ENCODE assay signal across 8 mouse cellular contexts in the genomic region with DNA sequence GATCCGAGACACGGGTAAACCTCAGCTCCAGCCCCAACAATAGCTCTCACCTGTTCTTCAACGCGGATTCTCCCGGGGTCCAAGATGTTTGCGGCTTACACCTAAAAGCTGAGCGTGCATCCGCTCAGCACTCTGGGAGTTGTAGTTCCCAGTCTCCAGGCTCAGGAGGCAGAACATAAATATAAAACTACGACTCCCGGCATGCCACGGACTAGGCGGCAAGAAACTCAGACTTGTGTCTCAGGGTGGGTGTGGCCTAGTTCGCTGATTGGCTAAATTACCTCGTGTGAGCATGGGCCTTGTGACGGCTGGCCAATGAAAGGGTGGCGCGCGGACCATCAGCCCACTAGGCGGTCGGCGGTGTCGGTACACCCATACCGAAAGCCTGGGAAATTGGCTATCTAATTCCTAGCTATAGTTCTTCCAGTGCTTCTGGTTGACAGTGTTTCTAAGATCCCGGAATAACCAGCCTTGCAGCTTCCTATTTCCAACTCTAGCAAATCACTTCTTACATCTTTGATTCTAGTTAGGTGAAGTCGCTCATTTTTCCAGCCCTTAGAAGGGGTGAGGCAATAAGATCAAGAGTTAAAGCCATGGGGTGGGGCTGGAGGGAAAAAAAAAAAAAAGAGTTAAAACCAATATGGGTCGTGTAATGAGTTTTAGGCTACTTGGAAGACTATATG. TPM values are rescaled to one million over a fixed set of nuclear protein-coding genes. Genes with fewer than 3 reads are reported as not detected.
DNase-seq lines count a peak whose midpoint lies in the region; ATAC-seq and TF ChIP-seq lines count a peak whose summit lies in the region.

Gene Fdps, minus strand, starts transcription at position 148 of the 683 bp plus-strand sequence.

- H3K9me3 ChIP-seq in CH12.LX (replicated peaks; ENCODE audit: low read length) = peaks cover 2% of the 10 kb centered on the region
- no peaks in the 10 kb centered on the region for H3K9me3 ChIP-seq in forebrain, embryonic 11.5 days (ENCODE audit: control insufficient read depth, low read length)
- no peaks in the 10 kb centered on the region for H3K9me3 ChIP-seq in heart, embryonic 16.5 days (replicated peaks; ENCODE audit: control insufficient read depth, low read length)
- no peaks in the 10 kb centered on the region for H3K9me3 ChIP-seq in liver, embryonic 15.5 days (replicated peaks)
- no peaks in the 10 kb centered on the region for H3K9me3 ChIP-seq in neural tube, embryonic 12.5 days

- peak within 1 kb of the TSS; percentile 66 to 94 (median 77) for H3K4me3 ChIP-seq in CH12.LX (replicated peaks in 1 of 3; ENCODE audit: low read depth in 2 of 3, low read length in 2 of 3, poor library complexity in 1 of 3)
- H3K4me3 ChIP-seq in forebrain, embryonic 11.5 days (ENCODE audit: low read depth, low read length) = peak within 1 kb of the TSS; percentile 77
- peak within 1 kb of the TSS; percentile 66 for H3K4me3 ChIP-seq in heart, embryonic 16.5 days (ENCODE audit: low read length)
- H3K4me3 ChIP-seq in liver, embryonic 15.5 days (replicated peaks) = peak within 1 kb of the TSS; percentile 72
- peak within 1 kb of the TSS; percentile 75 for H3K4me3 ChIP-seq in neural tube, embryonic 12.5 days

- TF ChIP-seq EP300 in CH12.LX (IDR thresholded peaks at IDR 0.05; ENCODE audit: low read length) = peak; percentile 39; the same call in 1 of the 2 replicates

- H3K27ac ChIP-seq in CH12.LX (ENCODE audit: insufficient read depth, low read depth) = peak within 1 kb of the TSS; percentile 23; the same call in 1 of the 2 replicates
- H3K27ac ChIP-seq in forebrain, embryonic 11.5 days (ENCODE audit: low read depth, low read length) = peak within 1 kb of the TSS; percentile 76
- H3K27ac ChIP-seq in heart, embryonic 16.5 days (ENCODE audit: low read length) = peak within 1 kb of the TSS; percentile 52; the same call in 1 of the 2 replicates
- peak within 1 kb of the TSS; percentile 84 for H3K27ac ChIP-seq in liver, embryonic 15.5 days (replicated peaks)
- peak within 1 kb of the TSS; percentile 1; the same call in 1 of the 2 replicates for H3K27ac ChIP-seq in neural tube, embryonic 12.5 days

- TF ChIP-seq RAD21 in CH12.LX (IDR thresholded peaks at IDR 0.05; ENCODE audit: low read depth, low read length) = no peak

- in situ Hi-C loops in CH12.LX (cut with MboI; ENCODE audit: low pct_ligation_motif_present, low pct_unique_long_range_greater_than_20kb, low sequenced_read_pairs) = no loop called here

- peak within 1 kb of the TSS; percentile 71 for H3K9ac ChIP-seq in CH12.LX (ENCODE audit: insufficient read depth, low read depth)
- H3K9ac ChIP-seq in forebrain, embryonic 11.5 days (ENCODE audit: low read length) = peak within 1 kb of the TSS; percentile 78
- H3K9ac ChIP-seq in heart, embryonic 16.5 days (ENCODE audit: low read length) = peak within 1 kb of the TSS; percentile 64
- H3K9ac ChIP-seq in liver, embryonic 15.5 days = peak within 1 kb of the TSS; percentile 74
- H3K9ac ChIP-seq in neural tube, embryonic 12.5 days = peak within 1 kb of the TSS; percentile 75

- TF ChIP-seq POLR2A in CH12.LX (IDR thresholded peaks at IDR 0.05; ENCODE audit: low read depth, low read length) = peak; percentile 81

- dilution Hi-C loops in CH12.LX (cut with MboI; ENCODE audit: extremely low pct_ligation_motif_present, extremely low pct_unique_long_range_greater_than_20kb, low sequenced_read_pairs) = no loop called here

- peak; percentile 99 for DNase-seq in CH12.LX (ENCODE audit: extremely low read depth)
- peak; percentile 100 for DNase-seq in c-Kit-positive CD71-positive TER-119-negative erythroid progenitor cells, embryonic 14.5 days (ENCODE audit: low read depth)
- DNase-seq in forebrain, embryonic 11.5 days (ENCODE audit: low spot score) = peak; percentile 95
- peak; percentile 97 to 100 for DNase-seq in kidney, postnatal 36 days
- peak; percentile 100 for DNase-seq in telencephalon, adult 2 months (ENCODE audit: low read depth, low spot score)

- H3K79me2 ChIP-seq in CH12.LX (replicated peaks; ENCODE audit: control insufficient read depth, extremely low read depth, insufficient read depth, poor library complexity, severe bottlenecking) = peaks cover 9% of the 10 kb centered on the region

- H3K36me3 ChIP-seq in CH12.LX (replicated peaks in 1 of 2; ENCODE audit: control insufficient read depth in 1 of 2, insufficient read depth in 1 of 2, low read length in 1 of 2) = peaks cover 18 to 35% of the 10 kb centered on the region in 2 experiments
- H3K36me3 ChIP-seq in forebrain, embryonic 11.5 days (ENCODE audit: control insufficient read depth, insufficient read depth, low read length) = peaks cover 3% of the 10 kb centered on the region; the same call in 1 of the 2 replicates
- H3K36me3 ChIP-seq in heart, embryonic 16.5 days (ENCODE audit: control insufficient read depth, insufficient read depth) = no peaks in the 10 kb centered on the region; the same call in 1 of the 2 replicates
- peaks cover 35% of the 10 kb centered on the region for H3K36me3 ChIP-seq in liver, embryonic 15.5 days (replicated peaks)
- peaks cover 21% of the 10 kb centered on the region for H3K36me3 ChIP-seq in neural tube, embryonic 12.5 days

- no peaks in the 10 kb centered on the region for H3K27me3 ChIP-seq in CH12.LX (replicated peaks)
- H3K27me3 ChIP-seq in forebrain, embryonic 11.5 days (ENCODE audit: control insufficient read depth, insufficient read depth, low read length) = no peaks in the 10 kb centered on the region
- H3K27me3 ChIP-seq in heart, embryonic 16.5 days (ENCODE audit: control insufficient read depth, insufficient read depth, low read length) = no peaks in the 10 kb centered on the region
- no peaks in the 10 kb centered on the region for H3K27me3 ChIP-seq in liver, embryonic 15.5 days
- H3K27me3 ChIP-seq in neural tube, embryonic 12.5 days (replicated peaks) = no peaks in the 10 kb centered on the region

- H3K4me1 ChIP-seq in CH12.LX (ENCODE audit: control insufficient read depth in 1 of 2, insufficient read depth in 2 of 2) = peaks cover 9 to 61% of the 10 kb centered on the region in 2 experiments; a peak in 3 of 4 replicates
- H3K4me1 ChIP-seq in forebrain, embryonic 11.5 days (replicated peaks; ENCODE audit: control insufficient read depth, insufficient read depth, low read length) = peaks cover 11% of the 10 kb centered on the region
- H3K4me1 ChIP-seq in heart, embryonic 16.5 days (ENCODE audit: control insufficient read depth, insufficient read depth, low read length) = peaks cover 13% of the 10 kb centered on the region
- H3K4me1 ChIP-seq in liver, embryonic 15.5 days (replicated peaks) = peaks cover 47% of the 10 kb centered on the region
- H3K4me1 ChIP-seq in neural tube, embryonic 12.5 days = peaks cover 26% of the 10 kb centered on the region

- WGBS in forebrain, embryonic 11.5 days = under 1% methylated on average over 26 of the region's 26 CpGs
- WGBS in heart, embryonic 16.5 days = under 1% methylated on average over 26 of the region's 26 CpGs
- under 1% methylated on average over 26 of the region's 26 CpGs for WGBS in liver, embryonic 15.5 days (ENCODE audit: insufficient replicate concordance)
- WGBS in neural tube, embryonic 12.5 days = under 1% methylated on average over 26 of the region's 26 CpGs

- ATAC-seq in forebrain, embryonic 11.5 days (replicated peaks; ENCODE audit: low FRiP score) = peak; percentile 99
- peak; percentile 99 for ATAC-seq in heart, embryonic 16.5 days (replicated peaks; ENCODE audit: extremely low read depth, insufficient read depth, low FRiP score)
- peak; percentile 98 for ATAC-seq in liver, embryonic 15.5 days (ENCODE audit: insufficient read depth)
- peak; percentile 99 for ATAC-seq in neural tube, embryonic 12.5 days (ENCODE audit: low FRiP score, low read depth)

- H3K4me2 ChIP-seq in CH12.LX (ENCODE audit: insufficient read depth, low read depth, poor library complexity, severe bottlenecking) = peak within 1 kb of the TSS; percentile 89
- peak within 1 kb of the TSS; percentile 86 for H3K4me2 ChIP-seq in forebrain, embryonic 11.5 days (ENCODE audit: low read depth, low read length, severe bottlenecking)
- peak within 1 kb of the TSS; percentile 70 for H3K4me2 ChIP-seq in heart, embryonic 16.5 days (ENCODE audit: low read depth, low read length)
- peak within 1 kb of the TSS; percentile 84 for H3K4me2 ChIP-seq in liver, embryonic 15.5 days
- peak within 1 kb of the TSS; percentile 90 for H3K4me2 ChIP-seq in neural tube, embryonic 12.5 days (replicated peaks)

- 0 out of 4 replicates have a peak, but pooled peaks of 1 of the 2 experiments have one; percentile 3 for TF ChIP-seq CTCF in CH12.LX (conservative IDR thresholded peaks at IDR 0.05 in 1 of 2, IDR thresholded peaks at IDR 0.05 in 1 of 2; ENCODE audit: low read depth in 2 of 2, low read length in 2 of 2)

TF ChIP-seq in CH12.LX, 34 proteins besides CTCF, POLR2A, EP300 and RAD21 (continues in another document):
- 0 out of 2 replicates have a peak, but pooled peaks have one; percentile 40 for TF ChIP-seq UBTF (IDR thresholded peaks at IDR 0.05; ENCODE audit: low read depth, low read length)
- peak; percentile 47; the same call in 1 of the 2 replicates for TF ChIP-seq IRF4 (IDR thresholded peaks at IDR 0.05; ENCODE audit: low read depth, low read length)
- peak; percentile 87; the same call in 1 of the 2 replicates for TF ChIP-seq ZMIZ1 (IDR thresholded peaks at IDR 0.05; ENCODE audit: low read depth, low read length)
- TF ChIP-seq USF2 (conservative IDR thresholded peaks at IDR 0.05; ENCODE audit: low read depth, low read length) = peak; percentile 57
- TF ChIP-seq ZC3H11A (IDR thresholded peaks at IDR 0.05; ENCODE audit: low read depth, low read length) = no peak
- peak; percentile 76 for TF ChIP-seq ELF1 (IDR thresholded peaks at IDR 0.05; ENCODE audit: low read depth, low read length)
- TF ChIP-seq JUN (IDR thresholded peaks at IDR 0.05; ENCODE audit: insufficient read depth, low read depth, low read length) = no peak
- TF ChIP-seq NRF1 (IDR thresholded peaks at IDR 0.05; ENCODE audit: low read depth, low read length) = no peak
- no peak for TF ChIP-seq RCOR1 (conservative IDR thresholded peaks at IDR 0.05; ENCODE audit: low read depth, low read length)
- no peak for TF ChIP-seq BHLHE40 (IDR thresholded peaks at IDR 0.05; ENCODE audit: low read depth, low read length)
- TF ChIP-seq USF1 (IDR thresholded peaks at IDR 0.05; ENCODE audit: low read depth, low read length) = peak; percentile 67
- peak; percentile 83; the same call in 1 of the 2 replicates for TF ChIP-seq POLR2AphosphoS2 (IDR thresholded peaks at IDR 0.05; ENCODE audit: low read depth, low read length)

RNA-seq across cellular contexts. Expression of gene Fdps, which starts in this region (rescaled TPM):
- total RNA-seq in CH12.LX (2012; rRNA removed) (243 and 244 TPM in 2 replicates), CH12.LX (2014; rRNA removed) (490 and 572 TPM in 2 replicates)
- polyA plus RNA-seq in CH12.LX (2012; ENCODE audit: insufficient read length, low read depth) = 177 and 200 TPM in 2 replicates
- 332 and 356 TPM in 2 replicates for polyA plus RNA-seq in forebrain, embryonic 11.5 days (2014; fragmentation: Nextera tagmentation; extraction: Ambion mirVana)
- polyA plus RNA-seq in heart, embryonic 16.5 days (2015; fragmentation: Nextera tagmentation; extraction: Ambion mirVana) = 103 and 116 TPM in 2 replicates
- polyA plus RNA-seq in liver, embryonic 15.5 days (2015; fragmentation: Nextera tagmentation; extraction: Ambion mirVana) = 339 and 359 TPM in 2 replicates
- 353 and 354 TPM in 2 replicates for polyA plus RNA-seq in neural tube, embryonic 12.5 days (2016; fragmentation: Nextera tagmentation; extraction: Ambion mirVana)

Comparison
In these comparisons a context has a peak if more than half of its experiments do, and no peak if none do; other contexts are left out.
1. Peak in every context shown above with its lines: DNase-seq, ATAC-seq, H3K4me3 ChIP-seq and H3K27ac ChIP-seq.
2. H3K27ac ChIP-seq: peak in every context shown above with its lines; median percentile 84 in liver, embryonic 15.5 days; 76 in forebrain, embryonic 11.5 days; 52 in heart, embryonic 16.5 days; 23 in CH12.LX; 1 in neural tube, embryonic 12.5 days.